11 mouse cellular contexts compared by ENCODE assay signal in the genomic region with DNA sequence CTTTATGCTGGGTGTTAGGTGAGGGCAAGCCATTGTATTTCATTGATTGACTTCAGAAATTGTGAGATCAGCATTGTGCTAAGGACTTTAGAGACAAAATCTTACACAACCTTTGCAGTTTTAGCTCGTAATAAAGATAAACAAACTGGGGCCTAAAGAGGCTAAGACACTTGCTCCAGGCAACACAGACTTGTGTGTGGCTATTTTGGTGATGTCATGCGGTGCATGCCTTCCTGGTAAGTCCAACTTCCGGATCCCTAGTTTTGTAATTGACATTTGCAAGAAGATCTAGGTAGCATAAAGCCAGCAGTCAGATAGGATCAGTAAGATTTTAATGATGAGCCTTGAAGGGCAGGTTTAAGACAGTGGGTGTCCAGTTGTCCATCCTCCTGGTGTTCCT. TPM values are rescaled to one million over a fixed set of nuclear protein-coding genes. Genes with fewer than 3 reads are reported as not detected.
A peak's percentile ranks its signal among the peaks of the same experiment; 100 is the strongest.
DNase-seq lines count a peak whose midpoint lies in the region; ATAC-seq and TF ChIP-seq lines count a peak whose summit lies in the region.
"Had no signal": no experiment of that assay in that cellular context is flagged by ENCODE, and none has a peak within 500 bp of the region (broad histone marks: within the 10 kb centered on the region; RNA-seq: fewer than 3 reads in every experiment).

No protein-coding gene starts in this region.

- peak overlapping the region; percentile 71 for H3ac ChIP-seq in myocyte (ENCODE audit: control insufficient read depth, insufficient read length)

- H3K9ac ChIP-seq in forebrain, embryonic 12.5 days: no peak overlapping the region
- H3K9ac ChIP-seq in forebrain, postnatal 0 days: no peak overlapping the region
- no peak overlapping the region for H3K9ac ChIP-seq in liver, embryonic 11.5 days (ENCODE audit: low read depth, low read length)
- H3K9ac ChIP-seq in hindbrain, embryonic 13.5 days: no peak overlapping the region

- peaks cover 52% of the 10 kb centered on the region for H3K79me2 ChIP-seq in myocyte (ENCODE audit: control insufficient read depth, insufficient read depth)

- no peak for TF ChIP-seq CTCF in forebrain, postnatal 0 days (IDR thresholded peaks at IDR 0.05; ENCODE audit: low read depth)

- peaks cover 9% of the 10 kb centered on the region; the same call in 1 of the 2 replicates for H3K4me1 ChIP-seq in forebrain, embryonic 12.5 days
- no peaks in the 10 kb centered on the region for H3K4me1 ChIP-seq in forebrain, postnatal 0 days (ENCODE audit: insufficient read depth)
- no peaks in the 10 kb centered on the region; the same call in 1 of the 2 replicates for H3K4me1 ChIP-seq in liver, embryonic 11.5 days (replicated peaks; ENCODE audit: control insufficient read depth, insufficient read depth, low read length)
- H3K4me1 ChIP-seq in hindbrain, embryonic 13.5 days (replicated peaks): peaks cover 10% of the 10 kb centered on the region

- no peaks in the 10 kb centered on the region for H3K36me3 ChIP-seq in forebrain, embryonic 12.5 days (replicated peaks)
- H3K36me3 ChIP-seq in forebrain, postnatal 0 days (ENCODE audit: insufficient read depth): no peaks in the 10 kb centered on the region
- H3K36me3 ChIP-seq in liver, embryonic 11.5 days (ENCODE audit: control insufficient read depth, insufficient read depth, low read length): no peaks in the 10 kb centered on the region
- no peaks in the 10 kb centered on the region for H3K36me3 ChIP-seq in hindbrain, embryonic 13.5 days
- no peaks in the 10 kb centered on the region for H3K36me3 ChIP-seq in myocyte (ENCODE audit: control insufficient read depth, insufficient read depth)
- H3K36me3 ChIP-seq: midbrain, embryonic 12.5 days had no signal

- DNase-seq in forebrain, postnatal 0 days: no peak
- DNase-seq in liver, embryonic 11.5 days (ENCODE audit: low spot score): no peak
- no peak for DNase-seq in liver
- no peak for DNase-seq in cerebellum, postnatal 4 days (ENCODE audit: low spot score in 2 of 2)
- DNase-seq in thymus, postnatal 14 days: no peak
- DNase-seq: cerebellum, adult 9-11 months; layer of hippocampus, adult 9-11 months had no signal

- no peak for TF ChIP-seq POLR2A in myocyte (IDR thresholded peaks at IDR 0.05; ENCODE audit: insufficient read length, low read depth)

- H3K4me3 ChIP-seq in forebrain, embryonic 12.5 days (replicated peaks): no peak overlapping the region
- H3K4me3 ChIP-seq in forebrain, postnatal 0 days (ENCODE audit: low read depth, low read length): no peak overlapping the region
- peak overlapping the region; percentile 76 for H3K4me3 ChIP-seq in liver, embryonic 11.5 days (ENCODE audit: low read depth, low read length)
- no peak overlapping the region for H3K4me3 ChIP-seq in hindbrain, embryonic 13.5 days
- peak overlapping the region; percentile 51 for H3K4me3 ChIP-seq in myocyte

- H3K27me3 ChIP-seq in forebrain, embryonic 12.5 days: peaks cover 54% of the 10 kb centered on the region
- H3K27me3 ChIP-seq in forebrain, postnatal 0 days (ENCODE audit: insufficient read depth, low read length): peaks cover 20% of the 10 kb centered on the region
- H3K27me3 ChIP-seq in liver, embryonic 11.5 days (replicated peaks; ENCODE audit: control insufficient read depth, insufficient read depth, low read length): peaks cover 19% of the 10 kb centered on the region
- peaks cover 46% of the 10 kb centered on the region for H3K27me3 ChIP-seq in hindbrain, embryonic 13.5 days
- no peaks in the 10 kb centered on the region for H3K27me3 ChIP-seq in myocyte (ENCODE audit: control insufficient read depth, insufficient read depth, insufficient read length)

- ATAC-seq in forebrain, embryonic 12.5 days (ENCODE audit: low FRiP score): no peak
- ATAC-seq in forebrain, postnatal 0 days: no peak
- no peak for ATAC-seq in liver, embryonic 11.5 days (replicated peaks; ENCODE audit: low FRiP score)
- no peak for ATAC-seq in hindbrain, embryonic 13.5 days (ENCODE audit: low FRiP score)

- no peak overlapping the region for H3K27ac ChIP-seq in forebrain, embryonic 12.5 days
- no peak overlapping the region for H3K27ac ChIP-seq in forebrain, postnatal 0 days (ENCODE audit: low read depth, low read length)
- H3K27ac ChIP-seq in liver, embryonic 11.5 days (ENCODE audit: low read depth, low read length): no peak overlapping the region
- no peak overlapping the region for H3K27ac ChIP-seq in hindbrain, embryonic 13.5 days
- H3K27ac ChIP-seq: midbrain, embryonic 12.5 days had no signal

- WGBS in forebrain, embryonic 12.5 days: 85% methylated on average over 3 of the region's 3 CpGs
- WGBS in forebrain, postnatal 0 days: 81% methylated on average over 3 of the region's 3 CpGs
- whole genome bisulfite sequencing in liver, embryonic 11.5 days: 73% methylated on average over 3 of the region's 3 CpGs
- WGBS in hindbrain, embryonic 13.5 days: 82% methylated on average over 3 of the region's 3 CpGs

- peak overlapping the region; percentile 86; the same call in 1 of the 2 replicates for H3K4me2 ChIP-seq in forebrain, embryonic 12.5 days
- no peak overlapping the region for H3K4me2 ChIP-seq in forebrain, postnatal 0 days (ENCODE audit: low read depth)
- peak overlapping the region; percentile 89 for H3K4me2 ChIP-seq in liver, embryonic 11.5 days
- peak overlapping the region; percentile 65; the same call in 1 of the 2 replicates for H3K4me2 ChIP-seq in hindbrain, embryonic 13.5 days
- H3K4me2 ChIP-seq in myocyte (ENCODE audit: low read depth): peak overlapping the region; percentile 91

- H3K9me3 ChIP-seq in forebrain, embryonic 12.5 days: no peaks in the 10 kb centered on the region
- H3K9me3 ChIP-seq in forebrain, postnatal 0 days (ENCODE audit: low read length): no peaks in the 10 kb centered on the region
- no peaks in the 10 kb centered on the region for H3K9me3 ChIP-seq in liver, embryonic 11.5 days (ENCODE audit: control insufficient read depth, low read length)
- no peaks in the 10 kb centered on the region for H3K9me3 ChIP-seq in hindbrain, embryonic 13.5 days
- H3K9me3 ChIP-seq: midbrain, embryonic 12.5 days had no signal

TF ChIP-seq in myocyte, 11 proteins besides CTCF, POLR2A, EP300 and RAD21:
- no peak for TF ChIP-seq TCF12 (IDR thresholded peaks at IDR 0.05; ENCODE audit: insufficient read depth, poor library complexity, severe bottlenecking)
- no peak for TF ChIP-seq POLR2AphosphoS2 (IDR thresholded peaks at IDR 0.05; ENCODE audit: insufficient read length, low read depth)
- no peak for TF ChIP-seq SRF (IDR thresholded peaks at IDR 0.05; ENCODE audit: control insufficient read depth, insufficient read length, low read depth)
- no peak for TF ChIP-seq USF1 (IDR thresholded peaks at IDR 0.05; ENCODE audit: low read depth)
- no peak for TF ChIP-seq TCF3 (IDR thresholded peaks at IDR 0.05; ENCODE audit: insufficient read length, low read depth)
- TF ChIP-seq MYOD1 (IDR thresholded peaks at IDR 0.05; ENCODE audit: control insufficient read depth in 1 of 3, insufficient read length in 2 of 3, low read depth in 2 of 3): no peak
- TF ChIP-seq CEBPB (IDR thresholded peaks at IDR 0.05; ENCODE audit: insufficient read depth, poor library complexity, severe bottlenecking): no peak
- no peak for TF ChIP-seq MAX (IDR thresholded peaks at IDR 0.05; ENCODE audit: low read depth)

RNA-seq across cellular contexts. Expression of a gene that starts 1.1 kb away (rescaled TPM):
- polyA plus RNA-seq in forebrain, embryonic 12.5 days (2016; fragmentation: Nextera tagmentation; extraction: Ambion mirVana): 0.96 and 1.1 TPM in 2 replicates
- total RNA-seq in forebrain, postnatal 0 days (2014; rRNA removed): 6.7 and 6.8 TPM in 2 replicates
- 1.8 and 3.6 TPM in 2 replicates for polyA plus RNA-seq in forebrain, postnatal 0 days (2015; fragmentation: Nextera tagmentation; extraction: Ambion mirVana)
- 2.2 TPM in 2 replicates for polyA plus RNA-seq in liver, embryonic 11.5 days (2014; fragmentation: Nextera tagmentation; extraction: Ambion mirVana)
- polyA plus RNA-seq in hindbrain, embryonic 13.5 days (2015; fragmentation: Nextera tagmentation; extraction: Ambion mirVana): 0.74 and 1.1 TPM in 2 replicates
- 32.1 TPM for polyA plus RNA-seq in myocyte (2012; fragmentation: generic; extraction: Trizol)

Comparison
In these comparisons a context has a peak if more than half of its experiments do, and no peak if none do; other contexts are left out.
1. H3K4me3 ChIP-seq: peak in liver, embryonic 11.5 days (single experiment) and myocyte (single experiment); none in forebrain, embryonic 12.5 days (single experiment), forebrain, postnatal 0 days (single experiment) and hindbrain, embryonic 13.5 days (single experiment).